Mouse (Mus musculus): ENCODE measurements at regions not wholly inside any gene's neighbourhood (a gene's known extent, or its start where the extent isn't known, plus 50 kb on each side); places are given as distances from the start of the nearest gene placed in this dataset.

- no peaks in the 10 kb centered on the region for H3K27me3 ChIP-seq (replicated peaks)
- TF ChIP-seq FLI1 (IDR thresholded peaks at IDR 0.05; ENCODE audit: low read length) (no peak), GATA1 (IDR thresholded peaks at IDR 0.05; ENCODE audit: borderline replicate concordance, low read length) (no peak)
- 0 out of 2 replicates have a peak, but pooled peaks cover 4% of the 10 kb centered on the region for H3K9me3 ChIP-seq
- no peaks in the 10 kb centered on the region for H3K36me3 ChIP-seq (replicated peaks; ENCODE audit: low read length)
- H3K4me3 ChIP-seq (replicated peaks) = no peak overlapping the region
- H3K4me1 ChIP-seq = no peaks in the 10 kb centered on the region
These were observed 471.8 kb upstream of the Atp11b start for GRCm38 (mm10) chr3:35282106-35282505.

GRCm38 (mm10) chr3:35294771-35295170, 459.1 kb upstream of the Atp11b start:
- H3K4me3 ChIP-seq (replicated peaks) = no peak overlapping the region
- no peaks in the 10 kb centered on the region for H3K36me3 ChIP-seq (replicated peaks; ENCODE audit: low read length)
- no peaks in the 10 kb centered on the region for H3K4me1 ChIP-seq
- no peaks in the 10 kb centered on the region for H3K27me3 ChIP-seq (replicated peaks)
- no peak for TF ChIP-seq GATA1 (IDR thresholded peaks at IDR 0.05; ENCODE audit: borderline replicate concordance, low read length)
- TF ChIP-seq FLI1 (IDR thresholded peaks at IDR 0.05; ENCODE audit: low read length) = no peak
- H3K9me3 ChIP-seq = no peaks in the 10 kb centered on the region

GRCm38 (mm10) chr3:35295746-35296145, 458.2 kb upstream of the Atp11b start:
- Histone ChIP-seq H3K4me1 (no peaks in the 10 kb centered on the region), H3K27me3 (replicated peaks) (no peaks in the 10 kb centered on the region), H3K4me3 (replicated peaks) (no peak overlapping the region), H3K36me3 (replicated peaks; ENCODE audit: low read length) (no peaks in the 10 kb centered on the region), H3K9me3 (no peaks in the 10 kb centered on the region)
- TF ChIP-seq GATA1 (IDR thresholded peaks at IDR 0.05; ENCODE audit: borderline replicate concordance, low read length) (no peak), FLI1 (IDR thresholded peaks at IDR 0.05; ENCODE audit: low read length) (no peak)

- 0 out of 2 replicates have a peak, but pooled peaks cover 5% of the 10 kb centered on the region for H3K9me3 ChIP-seq
- TF ChIP-seq GATA1 (IDR thresholded peaks at IDR 0.05; ENCODE audit: borderline replicate concordance, low read length) (no peak), FLI1 (IDR thresholded peaks at IDR 0.05; ENCODE audit: low read length) (no peak)
- H3K36me3 ChIP-seq (replicated peaks; ENCODE audit: low read length) = no peaks in the 10 kb centered on the region
- no peak overlapping the region for H3K4me3 ChIP-seq (replicated peaks)
- no peaks in the 10 kb centered on the region for H3K27me3 ChIP-seq (replicated peaks)
- no peaks in the 10 kb centered on the region for H3K4me1 ChIP-seq
These were observed 454.9 kb upstream of the Atp11b start for GRCm38 (mm10) chr3:35299036-35299435.

GRCm38 (mm10) chr3:35306013-35306412, 447.9 kb upstream of the Atp11b start:
- no peaks in the 10 kb centered on the region for H3K36me3 ChIP-seq (replicated peaks; ENCODE audit: low read length)
- no peak overlapping the region for H3K4me3 ChIP-seq (replicated peaks)
- no peaks in the 10 kb centered on the region for H3K4me1 ChIP-seq
- H3K9me3 ChIP-seq = peaks cover 29% of the 10 kb centered on the region
- no peaks in the 10 kb centered on the region for H3K27me3 ChIP-seq (replicated peaks)
- TF ChIP-seq FLI1 (IDR thresholded peaks at IDR 0.05; ENCODE audit: low read length) (no peak), GATA1 (IDR thresholded peaks at IDR 0.05; ENCODE audit: borderline replicate concordance, low read length) (no peak)

- no peak for TF ChIP-seq GATA1 (IDR thresholded peaks at IDR 0.05; ENCODE audit: borderline replicate concordance, low read length)
- TF ChIP-seq FLI1 (IDR thresholded peaks at IDR 0.05; ENCODE audit: low read length) = no peak
- Histone ChIP-seq H3K4me3 (replicated peaks) (no peak overlapping the region), H3K4me1 (no peaks in the 10 kb centered on the region), H3K36me3 (replicated peaks; ENCODE audit: low read length) (no peaks in the 10 kb centered on the region), H3K9me3 (peaks cover 16% of the 10 kb centered on the region), H3K27me3 (replicated peaks) (no peaks in the 10 kb centered on the region)
These were observed 439.7 kb upstream of the Atp11b start for GRCm38 (mm10) chr3:35314177-35314576.

GRCm38 (mm10) chr3:35315162-35315561, 438.7 kb upstream of the Atp11b start:
- no peaks in the 10 kb centered on the region for H3K4me1 ChIP-seq
- no peaks in the 10 kb centered on the region for H3K36me3 ChIP-seq (replicated peaks; ENCODE audit: low read length)
- no peak overlapping the region for H3K4me3 ChIP-seq (replicated peaks)
- H3K27me3 ChIP-seq (replicated peaks) = no peaks in the 10 kb centered on the region
- peaks cover 10% of the 10 kb centered on the region for H3K9me3 ChIP-seq
- TF ChIP-seq GATA1 (IDR thresholded peaks at IDR 0.05; ENCODE audit: borderline replicate concordance, low read length) = no peak

- no peak overlapping the region for H3K4me3 ChIP-seq (replicated peaks)
- H3K4me1 ChIP-seq = no peaks in the 10 kb centered on the region
- no peaks in the 10 kb centered on the region for H3K27me3 ChIP-seq (replicated peaks)
- no peaks in the 10 kb centered on the region for H3K36me3 ChIP-seq (replicated peaks; ENCODE audit: low read length)
- H3K9me3 ChIP-seq = peaks cover 8% of the 10 kb centered on the region; the same call in 1 of the 2 replicates
- TF ChIP-seq FLI1 (IDR thresholded peaks at IDR 0.05; ENCODE audit: low read length) (no peak), GATA1 (IDR thresholded peaks at IDR 0.05; ENCODE audit: borderline replicate concordance, low read length) (no peak)
These were observed 435.6 kb upstream of the Atp11b start for GRCm38 (mm10) chr3:35318348-35318747.

- Histone ChIP-seq H3K4me1 (no peaks in the 10 kb centered on the region), H3K36me3 (replicated peaks; ENCODE audit: low read length) (no peaks in the 10 kb centered on the region), H3K27me3 (replicated peaks) (no peaks in the 10 kb centered on the region), H3K9me3 (peaks cover 2% of the 10 kb centered on the region; the same call in 1 of the 2 replicates), H3K4me3 (replicated peaks) (no peak overlapping the region)
- TF ChIP-seq FLI1 (IDR thresholded peaks at IDR 0.05; ENCODE audit: low read length) (no peak), GATA1 (IDR thresholded peaks at IDR 0.05; ENCODE audit: borderline replicate concordance, low read length) (no peak)
These were observed 433.0 kb upstream of the Atp11b start for GRCm38 (mm10) chr3:35320844-35321393.

GRCm38 (mm10) chr3:35321991-35322390, 431.9 kb upstream of the Atp11b start:
- no peak for TF ChIP-seq GATA1 (IDR thresholded peaks at IDR 0.05; ENCODE audit: borderline replicate concordance, low read length)
- TF ChIP-seq FLI1 (IDR thresholded peaks at IDR 0.05; ENCODE audit: low read length) = no peak
- H3K4me3 ChIP-seq (replicated peaks) = no peak overlapping the region
- H3K4me1 ChIP-seq = no peaks in the 10 kb centered on the region
- peaks cover 6% of the 10 kb centered on the region; the same call in 1 of the 2 replicates for H3K9me3 ChIP-seq
- H3K27me3 ChIP-seq (replicated peaks) = no peaks in the 10 kb centered on the region
- H3K36me3 ChIP-seq (replicated peaks; ENCODE audit: low read length) = no peaks in the 10 kb centered on the region

All from megakaryocyte, embryonic 14.5 days (primary cell).